Mouse (Mus musculus) megakaryocyte progenitor cell, adult 5-6 weeks (primary cell): ENCODE measurements around the gene Ankrd53. TPM values are rescaled to one million over a fixed set of nuclear protein-coding genes. Genes with fewer than 3 reads are reported as not detected.

Experiments
- total RNA-seq, 2 experiments: library from RNA; stranded (forward) in 1 of 2; stranded (reverse) in 1 of 2; fragments of 157-497, 149-512 nt in 1 of 2; fragments of 200-1000 nt in 1 of 2; gene quantifications; 2 replicates each; pipeline versions ENCODE4 v1.2.3 to v1.2.4; 2015 to 2017

Ankrd53 gene
- total RNA-seq, 2 experiments from 2014 or later, result not detected

Other genes starting within 250 kb of the Ankrd53 start
- gene Actg2, start 226.4 kb upstream of the Ankrd53 start, total RNA-seq (2015), result not detected in 2 replicates
- gene Actg2, start 226.4 kb upstream of the Ankrd53 start, total RNA-seq (2017), result not detected in 2 replicates
- gene Stambp, start 189.9 kb upstream of the Ankrd53 start, total RNA-seq (2015), result 30.8 and 34.5 TPM in 2 replicates
- 4.0 and 7.4 TPM in 2 replicates for gene Stambp, start 189.9 kb upstream of the Ankrd53 start, total RNA-seq (2017)
- not detected in 2 replicates for gene Clec4f, start 106.5 kb upstream of the Ankrd53 start, total RNA-seq (2015)
- not detected in 2 replicates for gene Clec4f, start 106.5 kb upstream of the Ankrd53 start, total RNA-seq (2017)
- not detected in 2 replicates for gene Cd207, start 84.8 kb upstream of the Ankrd53 start, total RNA-seq (2015)
- not detected in 2 replicates for gene Cd207, start 84.8 kb upstream of the Ankrd53 start, total RNA-seq (2017)
- gene Vax2, start 51.4 kb upstream of the Ankrd53 start, total RNA-seq (2015), result not detected in 2 replicates
- not detected in 2 replicates for gene Vax2, start 51.4 kb upstream of the Ankrd53 start, total RNA-seq (2017)
- gene Atp6v1b1, start 19.7 kb upstream of the Ankrd53 start, total RNA-seq (2015), result not detected in 2 replicates
- gene Atp6v1b1, start 19.7 kb upstream of the Ankrd53 start, total RNA-seq (2017), result not detected in 2 replicates
- 57.5 TPM in 2 replicates for gene Tex261, start 13.2 kb downstream of the Ankrd53 start, total RNA-seq (2015)
- 36.5 and 39.8 TPM in 2 replicates for gene Tex261, start 13.2 kb downstream of the Ankrd53 start, total RNA-seq (2017)
- gene Nagk, start 32.3 kb downstream of the Ankrd53 start, total RNA-seq (2015), result 19.7 and 21.5 TPM in 2 replicates
- 12.4 and 13.2 TPM in 2 replicates for gene Nagk, start 32.3 kb downstream of the Ankrd53 start, total RNA-seq (2017)
- gene Paip2b, start 69.1 kb downstream of the Ankrd53 start, total RNA-seq (2015), result 5.8 and 8.7 TPM in 2 replicates
- gene Paip2b, start 69.1 kb downstream of the Ankrd53 start, total RNA-seq (2017), result 12.7 and 14.1 TPM in 2 replicates
- 142 and 181 TPM in 2 replicates for gene Zfp638, start 104.5 kb downstream of the Ankrd53 start, total RNA-seq (2015)
- gene Zfp638, start 104.5 kb downstream of the Ankrd53 start, total RNA-seq (2017), result 114 and 156 TPM in 2 replicates
- not detected in 2 replicates for gene Dysf, start 245.9 kb downstream of the Ankrd53 start, total RNA-seq (2015)
- gene Dysf, start 245.9 kb downstream of the Ankrd53 start, total RNA-seq (2017), result not detected in 2 replicates